Mouse (Mus musculus) MEL (cell line): ENCODE results near the gene Gm21776. TPM values are rescaled to one million over a fixed set of nuclear protein-coding genes. Genes with fewer than 3 reads are reported as not detected.
"Not testable (repeated sequence)": the region's sequence is repeated elsewhere in the genome, so short reads cannot be mapped to it uniquely, and the experiment has no call there.

ENCODE experiments used
- DNase-seq: peaks from one replicate; pipeline ENCODE4 v3.0.0; 2011; ENCODE audit warnings: low read depth, low spot score
- H3K27ac ChIP-seq: 2 replicates; pipeline ENCODE4 v1.5.1; 2012; ENCODE audit warnings: low read depth, mild to moderate bottlenecking, control low read depth, low read length, moderate library complexity; ENCODE audit not compliant: control insufficient read depth
- H3K27me3 ChIP-seq, 2 experiments: fragments of 150-350 bp in 1 of 2; sonication (generic) in 1 of 2; 2 replicates each; pipeline ENCODE4 v1.6.1; 2012; ENCODE audit warnings: low read length in 2 of 2, mild to moderate bottlenecking in 2 of 2, improper control_type of control experiment in 1 of 2, moderate library complexity in 1 of 2; ENCODE audit not compliant: insufficient read depth in 2 of 2, control insufficient read depth in 1 of 2
- H3K36me3 ChIP-seq, 2 experiments: 2 replicates each; pipeline ENCODE4 v1.6.1; 2012 to 2014; ENCODE audit warnings: low read length in 2 of 2, improper control_type of control experiment in 1 of 2, inconsistent platforms in 1 of 2, mild to moderate bottlenecking in 1 of 2; ENCODE audit not compliant: insufficient read depth in 2 of 2, control insufficient read depth in 1 of 2
- H3K4me1 ChIP-seq, 2 experiments: fragments of 150-350 bp in 1 of 2; sonication (generic) in 1 of 2; 2 replicates each; pipeline ENCODE4 v1.6.1; 2012; ENCODE audit warnings: low read length in 2 of 2, improper control_type of control experiment in 1 of 2, mild to moderate bottlenecking in 1 of 2; ENCODE audit not compliant: insufficient read depth in 2 of 2, control insufficient read depth in 1 of 2
- H3K4me3 ChIP-seq, 2 experiments: fragments of 150-350 bp in 1 of 2; sonication (generic) in 1 of 2; 2 replicates each; pipeline ENCODE4 v1.5.1; 2012; ENCODE audit warnings: low read depth in 2 of 2, low read length in 2 of 2, mild to moderate bottlenecking in 2 of 2, moderate library complexity in 2 of 2, control low read depth in 1 of 2, improper control_type of control experiment in 1 of 2; ENCODE audit not compliant: control insufficient read depth in 1 of 2, insufficient read depth in 1 of 2
- H3K79me2 ChIP-seq: 2 replicates; pipeline ENCODE4 v1.6.1; 2012; ENCODE audit warnings: mild to moderate bottlenecking, low read length, moderate library complexity; ENCODE audit not compliant: control insufficient read depth, poor library complexity, insufficient read depth
- H3K9ac ChIP-seq: 2 replicates; pipeline ENCODE4 v1.6.1; 2012; ENCODE audit warnings: low read depth, mild to moderate bottlenecking, control low read depth, low read length, moderate library complexity; ENCODE audit not compliant: control insufficient read depth, poor library complexity, severe bottlenecking
- H3K9me3 ChIP-seq: fragments of 150-350 bp; sonication (generic); replicated peaks from 2 replicates; pipeline ENCODE4 v1.6.1; 2012; ENCODE audit warnings: mild to moderate bottlenecking, low read length, improper control_type of control experiment, moderate library complexity; ENCODE audit not compliant: insufficient read depth
- polyA plus RNA-seq, 2 experiments: library from polyadenylated mRNA; stranded (reverse) in 1 of 2; unstranded in 1 of 2; fragments of >175 nt in 1 of 2; fragments of >200 nt in 1 of 2; gene quantifications; 2 replicates each; pipeline versions ENCODE4 v1.2.1 to v1.2.4; 2012; ENCODE audit warnings: low replicate concordance in 2 of 2, low read depth in 1 of 2; ENCODE audit not compliant: insufficient read length in 2 of 2, insufficient read depth in 1 of 2, missing spikeins in 1 of 2
- total RNA-seq: library from RNA; depleted of rRNA; stranded (reverse); fragments of 300-350 nt; gene quantifications from 2 replicates; pipeline ENCODE4 v1.2.3, GENCODE M21; 2012; rRNA removed

The Gm21776 gene
- total RNA-seq = not detected in 2 replicates
- polyA plus RNA-seq = not detected

- H3K36me3 ChIP-seq = not testable (repeated sequence)
These were observed at the start of gene Gm21776 for GRCm38 (mm10) chrY:76378362-76378761. Gene Gm21776, plus strand, starts transcription at chrY:76378662.

More at GRCm38 (mm10) chrY:76378362-76378761, at the start of gene Gm21776:
- not testable (repeated sequence) for H3K9ac ChIP-seq, H3K4me1 ChIP-seq, H3K9me3 ChIP-seq, H3K27ac ChIP-seq, H3K79me2 ChIP-seq, H3K27me3 ChIP-seq, DNase-seq, H3K4me3 ChIP-seq
